Mouse (Mus musculus): ENCODE measurements at regions not wholly inside any gene's neighbourhood (a gene's known extent, or its start where the extent isn't known, plus 50 kb on each side); places are given as distances from the start of the nearest gene placed in this dataset.

DNA sequence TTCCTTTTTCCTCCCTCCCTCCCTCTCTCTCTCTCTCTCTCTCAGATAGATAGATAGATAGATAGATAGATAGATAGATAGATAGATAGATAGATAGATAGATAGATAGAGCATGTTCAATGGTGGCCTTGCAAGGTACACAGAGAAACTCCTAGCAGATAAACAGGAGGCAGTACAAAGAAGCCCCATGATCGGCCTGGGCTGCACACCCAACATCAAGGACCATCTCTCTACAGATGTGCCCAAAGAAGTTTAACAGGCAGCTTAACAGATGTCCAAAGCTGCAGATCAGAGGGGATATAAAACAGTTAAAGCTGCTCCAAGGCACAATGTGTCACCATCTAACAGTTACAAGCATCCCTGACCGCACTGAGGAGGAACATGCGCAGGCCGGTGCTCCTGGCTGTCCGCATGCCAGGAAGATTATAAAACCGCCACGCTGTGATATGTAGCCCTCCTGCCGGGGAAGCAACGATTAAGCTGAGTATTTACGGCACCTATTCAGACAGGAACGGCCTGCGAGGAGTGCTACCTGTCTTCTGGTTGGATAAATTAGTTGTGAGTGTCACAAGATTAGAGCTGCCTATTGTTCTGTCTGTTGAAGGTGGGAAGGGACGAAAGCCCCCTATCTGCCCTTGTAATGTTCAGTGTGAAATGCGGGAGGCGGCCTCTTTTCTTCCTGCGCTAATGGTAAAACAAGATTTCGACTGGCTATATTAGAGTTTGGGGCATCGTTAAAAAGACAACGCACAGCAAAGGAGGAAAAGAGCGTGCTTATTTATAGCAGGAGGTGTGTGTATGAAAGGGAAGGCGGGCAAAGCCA, 81.9 kb upstream of the Bnip2 start:
- H3K4me3 ChIP-seq (ENCODE audit: control insufficient read depth, low read depth, low read length) = no peak overlapping the region
- no peaks in the 10 kb centered on the region for H3K27me3 ChIP-seq (ENCODE audit: control insufficient read depth, insufficient read depth, low read length)
- no peak overlapping the region for H3K27ac ChIP-seq (ENCODE audit: control insufficient read depth, insufficient read depth, low read depth, low read length)
- no peaks in the 10 kb centered on the region for H3K36me3 ChIP-seq (ENCODE audit: control insufficient read depth, insufficient read depth, low read length)
- no peak for TF ChIP-seq POLR2A (IDR thresholded peaks at IDR 0.05; ENCODE audit: control insufficient read depth, low read depth, low read length)
- no peak for TF ChIP-seq CTCF (IDR thresholded peaks at IDR 0.05; ENCODE audit: control insufficient read depth, insufficient read depth, insufficient replicate concordance, low read depth, low read length)
- no peaks in the 10 kb centered on the region for H3K4me1 ChIP-seq (ENCODE audit: control insufficient read depth, insufficient read depth, low read length)

DNA sequence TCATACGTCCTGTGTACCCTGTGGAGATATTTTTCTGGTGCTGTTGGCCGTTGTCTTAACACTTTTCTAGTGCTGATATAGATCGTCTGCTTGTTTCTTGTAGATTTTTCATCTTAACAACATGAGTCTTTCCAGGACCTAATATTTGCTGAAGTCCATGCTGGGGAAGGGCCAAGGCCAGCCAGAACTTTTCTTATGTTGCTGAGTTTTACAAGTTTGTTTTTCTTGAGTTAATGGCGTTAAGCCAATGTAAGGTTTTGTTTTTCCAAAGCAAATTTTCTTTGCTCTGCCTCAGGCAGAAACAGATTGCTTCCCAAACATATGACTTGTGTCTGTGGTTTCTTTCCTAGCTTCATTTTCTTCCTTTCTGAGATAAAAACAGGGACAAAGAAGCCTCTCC, 78.6 kb upstream of the Bnip2 start:
- Histone ChIP-seq H3K4me1 (ENCODE audit: control insufficient read depth, insufficient read depth, low read length) (no peaks in the 10 kb centered on the region), H3K27ac (ENCODE audit: control insufficient read depth, insufficient read depth, low read depth, low read length) (no peak overlapping the region), H3K4me3 (ENCODE audit: control insufficient read depth, low read depth, low read length) (no peak overlapping the region), H3K36me3 (ENCODE audit: control insufficient read depth, insufficient read depth, low read length) (no peaks in the 10 kb centered on the region), H3K27me3 (ENCODE audit: control insufficient read depth, insufficient read depth, low read length) (no peaks in the 10 kb centered on the region)
- TF ChIP-seq CTCF (IDR thresholded peaks at IDR 0.05; ENCODE audit: control insufficient read depth, insufficient read depth, insufficient replicate concordance, low read depth, low read length) (no peak), POLR2A (IDR thresholded peaks at IDR 0.05; ENCODE audit: control insufficient read depth, low read depth, low read length) (no peak)

DNA sequence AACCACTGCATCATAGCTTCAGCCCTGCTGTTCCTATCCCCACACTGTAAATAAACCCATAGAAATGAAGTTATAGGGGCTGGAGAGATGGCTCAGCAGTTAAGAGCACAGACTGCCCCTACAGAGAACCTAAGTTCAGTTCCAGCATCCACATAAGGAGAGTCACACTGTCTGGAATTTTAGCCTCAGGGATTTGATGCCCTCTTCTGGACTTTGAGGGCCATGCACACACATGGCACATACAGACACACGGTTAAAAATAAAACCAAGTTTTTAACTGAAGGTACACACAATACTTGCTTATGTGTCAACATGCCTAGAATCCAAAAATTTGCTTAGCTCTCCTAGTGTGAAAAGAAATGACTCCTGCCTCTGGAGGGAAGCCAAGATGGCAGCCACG, 61.1 kb upstream of the Bnip2 start:
- TF ChIP-seq CTCF (IDR thresholded peaks at IDR 0.05; ENCODE audit: control insufficient read depth, insufficient read depth, insufficient replicate concordance, low read depth, low read length) (no peak), POLR2A (IDR thresholded peaks at IDR 0.05; ENCODE audit: control insufficient read depth, low read depth, low read length) (no peak)
- H3K27ac ChIP-seq (ENCODE audit: control insufficient read depth, insufficient read depth, low read depth, low read length) = no peak overlapping the region
- no peak overlapping the region for H3K4me3 ChIP-seq (ENCODE audit: control insufficient read depth, low read depth, low read length)
- H3K27me3 ChIP-seq (ENCODE audit: control insufficient read depth, insufficient read depth, low read length) = no peaks in the 10 kb centered on the region
- H3K4me1 ChIP-seq (ENCODE audit: control insufficient read depth, insufficient read depth, low read length) = no peaks in the 10 kb centered on the region
- H3K36me3 ChIP-seq (ENCODE audit: control insufficient read depth, insufficient read depth, low read length) = no peaks in the 10 kb centered on the region

DNA sequence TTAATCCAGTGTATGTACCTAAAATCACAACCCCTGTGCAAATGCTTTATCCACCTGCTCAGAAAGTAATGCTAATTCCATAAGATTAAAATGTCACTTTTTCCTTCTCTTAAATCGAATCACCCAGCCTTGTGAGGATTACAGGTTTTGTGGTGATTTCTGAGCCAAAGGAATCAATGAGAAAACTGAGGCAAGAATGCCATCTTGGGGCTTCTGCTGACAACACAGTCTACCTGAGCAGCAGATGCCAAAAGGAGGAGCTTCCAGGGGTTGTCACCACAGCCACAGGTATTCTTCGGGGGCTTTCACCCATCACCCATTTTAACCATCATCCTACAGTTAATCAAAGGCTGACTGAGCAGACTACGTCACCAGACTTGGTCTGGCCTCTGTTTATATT, 51.4 kb upstream of the Bnip2 start:
- Histone ChIP-seq H3K36me3 (ENCODE audit: control insufficient read depth, insufficient read depth, low read length) (no peaks in the 10 kb centered on the region), H3K27me3 (ENCODE audit: control insufficient read depth, insufficient read depth, low read length) (no peaks in the 10 kb centered on the region), H3K4me1 (ENCODE audit: control insufficient read depth, insufficient read depth, low read length) (no peaks in the 10 kb centered on the region), H3K27ac (ENCODE audit: control insufficient read depth, insufficient read depth, low read depth, low read length) (no peak overlapping the region), H3K4me3 (ENCODE audit: control insufficient read depth, low read depth, low read length) (no peak overlapping the region)
- no peak for TF ChIP-seq POLR2A (IDR thresholded peaks at IDR 0.05; ENCODE audit: control insufficient read depth, low read depth, low read length)
- no peak for TF ChIP-seq CTCF (IDR thresholded peaks at IDR 0.05; ENCODE audit: control insufficient read depth, insufficient read depth, insufficient replicate concordance, low read depth, low read length)
